Mouse (Mus musculus) ES-E14 (cell line): ENCODE results near the gene Gm11114.

ENCODE experiments used
- CHD2 ChIP-seq: IDR thresholded peaks from 2 replicates; pipeline ENCODE4 v1.6.1; 2014; ENCODE audit warnings: mild to moderate bottlenecking, low read depth, low read length, inconsistent platforms
- HCFC1 ChIP-seq: IDR thresholded peaks from 2 replicates; pipeline ENCODE4 v1.6.1; 2012; ENCODE audit warnings: low read length, inconsistent platforms, borderline replicate concordance; ENCODE audit not compliant: insufficient read depth
- ZC3H11A ChIP-seq: IDR thresholded peaks from 2 replicates; pipeline ENCODE4 v1.6.1; 2012; ENCODE audit warnings: low read depth, mild to moderate bottlenecking, inconsistent platforms, low read length, borderline replicate concordance
- ZNF384 ChIP-seq: IDR thresholded peaks from 2 replicates; pipeline ENCODE4 v1.6.1; 2012; ENCODE audit warnings: low read depth, low read length, inconsistent platforms

DNA sequence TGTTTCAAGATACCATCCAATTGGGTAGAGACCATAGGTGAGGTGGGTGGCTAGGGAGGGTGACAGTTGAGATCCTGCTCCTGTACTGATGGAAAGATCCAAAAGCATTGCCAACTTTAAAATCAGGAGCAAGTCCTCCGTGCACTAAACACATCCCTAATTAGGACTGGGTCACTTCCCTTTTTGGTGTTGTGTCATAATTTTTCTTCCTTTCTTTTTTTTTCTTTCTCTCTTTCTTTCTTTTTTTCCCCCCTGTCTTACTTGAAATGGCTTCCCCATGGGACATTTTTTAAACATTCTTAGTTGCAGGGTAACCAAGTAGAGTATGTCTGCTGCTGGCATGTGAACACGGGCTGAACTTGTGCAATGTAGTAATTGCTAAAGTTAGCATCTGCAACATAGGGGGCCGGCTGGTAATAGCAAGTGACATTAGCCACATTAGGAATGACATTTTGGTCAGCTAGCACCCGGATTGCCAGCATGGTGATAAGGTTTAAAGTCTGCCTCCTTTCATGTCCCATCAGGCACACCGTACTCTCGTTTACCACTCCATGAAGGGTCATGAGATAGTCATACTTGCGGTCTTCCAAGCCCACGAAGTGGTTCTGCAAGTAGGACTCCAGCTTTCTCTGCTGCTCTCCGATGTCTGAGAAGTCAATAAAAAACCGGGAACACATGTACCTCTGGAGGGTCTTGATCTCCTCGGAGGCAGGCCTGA, 11.7 kb downstream of the Gm11114 start:
- no peak for TF ChIP-seq ZNF384
- no peak for TF ChIP-seq ZC3H11A
- TF ChIP-seq HCFC1: no peak
- TF ChIP-seq CHD2: no peak
